Mouse (Mus musculus) testis, adult 2 months (tissue): Measurements from ENCODE around the gene 2610301B20Rik.

Experiments
- CTCF ChIP-seq: fragments of 200-500 bp; IDR thresholded peaks from 2 replicates; pipeline ENCODE4 v1.5.1; 2012; ENCODE audit warnings: low read depth, mild to moderate bottlenecking, inconsistent platforms, low read length, moderate library complexity; ENCODE audit not compliant: control insufficient read depth, insufficient read depth, insufficient replicate concordance
- POLR2A ChIP-seq: fragments of 200-500 bp; IDR thresholded peaks from 2 replicates; pipeline ENCODE4 v1.6.1; 2012; ENCODE audit warnings: low read depth, mild to moderate bottlenecking, inconsistent platforms, low read length, moderate library complexity; ENCODE audit not compliant: control insufficient read depth

GRCm38 (mm10) chr4:10911909-10912478, 37.7 kb downstream of the 2610301B20Rik start:
- TF ChIP-seq POLR2A = no peak
- TF ChIP-seq CTCF = no peak
